ENCODE assay signal across 18 mouse cellular contexts in genomic region chr9:100942042-100942441, GRCm38 (mm10).
A peak's percentile ranks its signal among the peaks of the same experiment; 100 is the strongest.
DNase-seq lines count a peak whose midpoint lies in the region; ATAC-seq and TF ChIP-seq lines count a peak whose summit lies in the region.
"Had no signal": no experiment of that assay in that cellular context is flagged by ENCODE, and none has a peak within 500 bp of the region (broad histone marks: within the 10 kb centered on the region; RNA-seq: fewer than 3 reads in every experiment).

No protein-coding gene starts in this region.

- 26% methylated on average over 2 of the region's 2 CpGs for WGBS in hindbrain, embryonic 16.5 days
- 47% methylated on average over 2 of the region's 2 CpGs for WGBS in hindbrain, embryonic 12.5 days
- WGBS in midbrain, postnatal 0 days = 30% methylated on average over 2 of the region's 2 CpGs
- 42% methylated on average over 2 of the region's 2 CpGs for WGBS in midbrain, embryonic 16.5 days
- WGBS in cerebellum, adult 2 months = 3% methylated on average over 2 of the region's 2 CpGs

- no peak for TF ChIP-seq CTCF in midbrain, postnatal 0 days (IDR thresholded peaks at IDR 0.05)
- no peak for TF ChIP-seq CTCF in cerebellum, adult 2 months (IDR thresholded peaks at IDR 0.05; ENCODE audit: borderline replicate concordance, insufficient read depth, low read depth, low read length)

- H3K4me2 ChIP-seq in hindbrain, embryonic 16.5 days (ENCODE audit: low read length) = no peak overlapping the region
- no peak overlapping the region for H3K4me2 ChIP-seq in hindbrain, embryonic 12.5 days (replicated peaks)
- no peak overlapping the region for H3K4me2 ChIP-seq in midbrain, postnatal 0 days (ENCODE audit: low read depth, low read length, poor library complexity, severe bottlenecking)
- no peak overlapping the region for H3K4me2 ChIP-seq in midbrain, embryonic 16.5 days (ENCODE audit: low read length)
- H3K4me2 ChIP-seq: heart, embryonic 15.5 days; intestine, embryonic 15.5 days had no signal

- peak; percentile 63 for DNase-seq in midbrain, postnatal 0 days (ENCODE audit: low spot score)
- DNase-seq in cerebellum, adult 2 months = peak; percentile 84 to 96
- peak; percentile 81 to 84 for DNase-seq in cerebellum, postnatal 36 days
- no peak for DNase-seq in adrenal gland, postnatal 14 days
- DNase-seq in right cerebral cortex, postnatal 14 days = no peak
- DNase-seq: gastrocnemius, postnatal 25 days; kidney, postnatal 36 days; liver, postnatal 0 days; lung, postnatal 10 days; midbrain, embryonic 14.5 days; thymus, postnatal 14 days had no signal

- 0 out of 2 replicates have a peak, but pooled peaks have one; percentile 13 for TF ChIP-seq POLR2A in cerebellum, adult 2 months (IDR thresholded peaks at IDR 0.05; ENCODE audit: borderline replicate concordance, insufficient read depth, low read length)

- no peaks in the 10 kb centered on the region for H3K4me1 ChIP-seq in hindbrain, embryonic 16.5 days (ENCODE audit: control insufficient read depth, insufficient read depth, low read depth, low read length)
- H3K4me1 ChIP-seq in hindbrain, embryonic 12.5 days = 0 out of 2 replicates have a peak, but pooled peaks cover 4% of the 10 kb centered on the region
- no peaks in the 10 kb centered on the region for H3K4me1 ChIP-seq in midbrain, postnatal 0 days (ENCODE audit: insufficient read depth, low read length)
- no peaks in the 10 kb centered on the region for H3K4me1 ChIP-seq in midbrain, embryonic 16.5 days (ENCODE audit: control insufficient read depth, insufficient read depth, low read length)
- H3K4me1 ChIP-seq in cerebellum, adult 2 months (ENCODE audit: control insufficient read depth, insufficient read depth, low read length) = peaks cover 2% of the 10 kb centered on the region; the same call in 1 of the 2 replicates
- H3K4me1 ChIP-seq: heart, embryonic 15.5 days; intestine, embryonic 15.5 days; limb, embryonic 10.5 days had no signal

- no peaks in the 10 kb centered on the region for H3K9me3 ChIP-seq in hindbrain, embryonic 16.5 days (ENCODE audit: control insufficient read depth, low read length)
- no peaks in the 10 kb centered on the region for H3K9me3 ChIP-seq in hindbrain, embryonic 12.5 days (replicated peaks)
- no peaks in the 10 kb centered on the region for H3K9me3 ChIP-seq in midbrain, postnatal 0 days (ENCODE audit: low read length)
- H3K9me3 ChIP-seq in midbrain, embryonic 16.5 days (replicated peaks; ENCODE audit: control insufficient read depth, low read length, poor library complexity, severe bottlenecking) = no peaks in the 10 kb centered on the region
- H3K9me3 ChIP-seq: heart, embryonic 15.5 days; intestine, embryonic 15.5 days; limb, embryonic 10.5 days had no signal

- no peak overlapping the region for H3K27ac ChIP-seq in hindbrain, embryonic 16.5 days (ENCODE audit: low read depth, low read length)
- H3K27ac ChIP-seq in hindbrain, embryonic 12.5 days = no peak overlapping the region
- no peak overlapping the region for H3K27ac ChIP-seq in midbrain, postnatal 0 days (ENCODE audit: low read depth, low read length)
- H3K27ac ChIP-seq in midbrain, embryonic 16.5 days (ENCODE audit: low read length) = no peak overlapping the region
- H3K27ac ChIP-seq in cerebellum, adult 2 months (ENCODE audit: insufficient read depth, low read length) = no peak overlapping the region
- H3K27ac ChIP-seq: heart, embryonic 15.5 days; intestine, embryonic 15.5 days; limb, embryonic 10.5 days had no signal

- H3K27me3 ChIP-seq in hindbrain, embryonic 16.5 days (replicated peaks; ENCODE audit: control insufficient read depth, insufficient read depth, low read length) = no peaks in the 10 kb centered on the region
- no peaks in the 10 kb centered on the region for H3K27me3 ChIP-seq in hindbrain, embryonic 12.5 days
- H3K27me3 ChIP-seq in midbrain, postnatal 0 days (ENCODE audit: insufficient read depth, low read length) = no peaks in the 10 kb centered on the region
- H3K27me3 ChIP-seq in midbrain, embryonic 16.5 days (ENCODE audit: control insufficient read depth, insufficient read depth, low read depth, low read length) = no peaks in the 10 kb centered on the region
- no peaks in the 10 kb centered on the region for H3K27me3 ChIP-seq in cerebellum, adult 2 months (ENCODE audit: control insufficient read depth, insufficient read depth, low read length)
- H3K27me3 ChIP-seq: CH12.LX; heart, embryonic 15.5 days; intestine, embryonic 15.5 days had no signal

- ATAC-seq in hindbrain, embryonic 16.5 days = peak; percentile 11; the same call in 1 of the 2 replicates
- ATAC-seq in hindbrain, embryonic 12.5 days (ENCODE audit: low FRiP score) = no peak
- no peak for ATAC-seq in midbrain, postnatal 0 days (ENCODE audit: low FRiP score)
- ATAC-seq in midbrain, embryonic 16.5 days = no peak
- ATAC-seq: intestine, embryonic 15.5 days; liver, postnatal 0 days had no signal

- H3K36me3 ChIP-seq in hindbrain, embryonic 16.5 days (ENCODE audit: control insufficient read depth, insufficient read depth, low read length) = no peaks in the 10 kb centered on the region
- 0 out of 2 replicates have a peak, but pooled peaks cover under 1% of the 10 kb centered on the region for H3K36me3 ChIP-seq in hindbrain, embryonic 12.5 days
- H3K36me3 ChIP-seq in midbrain, postnatal 0 days (ENCODE audit: insufficient read depth, low read length) = no peaks in the 10 kb centered on the region
- no peaks in the 10 kb centered on the region for H3K36me3 ChIP-seq in midbrain, embryonic 16.5 days (ENCODE audit: control insufficient read depth, insufficient read depth, low read length)
- H3K36me3 ChIP-seq: intestine, embryonic 15.5 days had no signal

- no peak overlapping the region for H3K4me3 ChIP-seq in hindbrain, embryonic 16.5 days (ENCODE audit: low read length)
- H3K4me3 ChIP-seq in hindbrain, embryonic 12.5 days = no peak overlapping the region
- H3K4me3 ChIP-seq in midbrain, postnatal 0 days (ENCODE audit: low read depth, low read length) = no peak overlapping the region
- no peak overlapping the region for H3K4me3 ChIP-seq in midbrain, embryonic 16.5 days (ENCODE audit: low read depth, low read length)
- H3K4me3 ChIP-seq in cerebellum, adult 2 months (replicated peaks; ENCODE audit: insufficient read depth, low read depth, low read length) = no peak overlapping the region
- H3K4me3 ChIP-seq: heart, embryonic 15.5 days; intestine, embryonic 15.5 days; limb, embryonic 10.5 days had no signal

- H3K9ac ChIP-seq in hindbrain, embryonic 16.5 days (ENCODE audit: low read depth, low read length) = no peak overlapping the region
- H3K9ac ChIP-seq in hindbrain, embryonic 12.5 days = no peak overlapping the region
- H3K9ac ChIP-seq in midbrain, postnatal 0 days (replicated peaks; ENCODE audit: low read length, poor library complexity, severe bottlenecking) = no peak overlapping the region
- no peak overlapping the region for H3K9ac ChIP-seq in midbrain, embryonic 16.5 days (ENCODE audit: low read depth, low read length)
- H3K9ac ChIP-seq: heart, embryonic 15.5 days; intestine, embryonic 15.5 days; liver, postnatal 0 days had no signal

Comparison
In these comparisons a context has a peak if more than half of its experiments do, and no peak if none do; other contexts are left out.
1. DNase-seq: peak in midbrain, postnatal 0 days (single experiment), cerebellum, adult 2 months (2 of 2) and cerebellum, postnatal 36 days (2 of 2); none in adrenal gland, postnatal 14 days (single experiment) and right cerebral cortex, postnatal 14 days (single experiment).